ENCODE assay signal across 8 mouse cellular contexts in genomic region chr15:98867321-98867720, GRCm38 (mm10). TPM values are rescaled to one million over a fixed set of nuclear protein-coding genes. Genes with fewer than 3 reads are reported as not detected.
A peak's percentile ranks its signal among the peaks of the same experiment; 100 is the strongest.
DNase-seq lines count a peak whose midpoint lies in the region; ATAC-seq and TF ChIP-seq lines count a peak whose summit lies in the region.

No protein-coding gene starts in this region.

- ATAC-seq in neural tube, embryonic 12.5 days (ENCODE audit: low FRiP score, low read depth) = no peak
- peak; percentile 67 for ATAC-seq in common myeloid progenitor, adult 5-6 weeks (replicated peaks; ENCODE audit: low read depth, poor library complexity, severe bottlenecking)
- no peak for ATAC-seq in heart, embryonic 13.5 days (ENCODE audit: extremely low read depth, insufficient number of reproducible peaks, low FRiP score, low TSS enrichment)
- ATAC-seq in kidney, postnatal 0 days (replicated peaks; ENCODE audit: low FRiP score, low read depth) = no peak

- no peaks in the 10 kb centered on the region for H3K9me3 ChIP-seq in neural tube, embryonic 12.5 days
- no peaks in the 10 kb centered on the region for H3K9me3 ChIP-seq in heart, embryonic 13.5 days
- H3K9me3 ChIP-seq in kidney, postnatal 0 days (replicated peaks; ENCODE audit: low read length) = no peaks in the 10 kb centered on the region

- no peak overlapping the region for H3K27ac ChIP-seq in neural tube, embryonic 12.5 days
- H3K27ac ChIP-seq in heart, embryonic 13.5 days (replicated peaks) = 0 out of 2 replicates have a peak overlapping the region, but pooled peaks have one; percentile 100
- H3K27ac ChIP-seq in kidney, postnatal 0 days = no peak overlapping the region

- DNase-seq in neural tube, embryonic 10.5 days (ENCODE audit: extremely low spot score, low spot score) = no peak
- peak; percentile 86 for DNase-seq in kidney, postnatal 0 days (ENCODE audit: low spot score)
- DNase-seq in lung, adult 2 months = peak; percentile 55
- peak; percentile 49 for DNase-seq in retina, postnatal 1 day
- DNase-seq in urinary bladder, postnatal 36 days (ENCODE audit: low spot score in 2 of 2) = peak; percentile 32 to 41

- no peak for TF ChIP-seq CTCF in kidney, postnatal 0 days (IDR thresholded peaks at IDR 0.05; ENCODE audit: low read depth)
- TF ChIP-seq CTCF in lung, adult 2 months (IDR thresholded peaks at IDR 0.05; ENCODE audit: insufficient read depth, low read length) = no peak

- H3K4me1 ChIP-seq in neural tube, embryonic 12.5 days = peaks cover 35% of the 10 kb centered on the region
- H3K4me1 ChIP-seq in heart, embryonic 13.5 days = peaks cover 35% of the 10 kb centered on the region
- peaks cover 20% of the 10 kb centered on the region; the same call in 1 of the 2 replicates for H3K4me1 ChIP-seq in kidney, postnatal 0 days (replicated peaks; ENCODE audit: insufficient read depth, low read length)
- peaks cover 20% of the 10 kb centered on the region for H3K4me1 ChIP-seq in lung, adult 2 months (ENCODE audit: control insufficient read depth, insufficient read depth, low read length)

- H3K4me2 ChIP-seq in neural tube, embryonic 12.5 days (replicated peaks) = peak overlapping the region; percentile 97
- peak overlapping the region; percentile 100 for H3K4me2 ChIP-seq in heart, embryonic 13.5 days
- H3K4me2 ChIP-seq in kidney, postnatal 0 days (ENCODE audit: low read length) = peak overlapping the region; percentile 79

- no peaks in the 10 kb centered on the region for H3K27me3 ChIP-seq in neural tube, embryonic 12.5 days (replicated peaks)
- H3K27me3 ChIP-seq in heart, embryonic 13.5 days (replicated peaks) = no peaks in the 10 kb centered on the region
- no peaks in the 10 kb centered on the region for H3K27me3 ChIP-seq in kidney, postnatal 0 days (ENCODE audit: insufficient read depth, low read length)

- H3K9ac ChIP-seq in neural tube, embryonic 12.5 days = no peak overlapping the region
- peak overlapping the region; percentile 100 for H3K9ac ChIP-seq in heart, embryonic 13.5 days
- H3K9ac ChIP-seq in kidney, postnatal 0 days (ENCODE audit: low read depth, low read length) = 0 out of 2 replicates have a peak overlapping the region, but pooled peaks have one; percentile 13

- 81% methylated on average over 6 of the region's 6 CpGs for WGBS in neural tube, embryonic 12.5 days
- 49% methylated on average over 6 of the region's 6 CpGs for WGBS in heart, embryonic 13.5 days
- 38% methylated on average over 6 of the region's 6 CpGs for WGBS in kidney, postnatal 0 days
- 7% methylated on average over 6 of the region's 6 CpGs for WGBS in lung, adult 2 months

- TF ChIP-seq POLR2A in lung, adult 2 months (IDR thresholded peaks at IDR 0.05; ENCODE audit: borderline replicate concordance, extremely low read depth, low read depth, low read length) = no peak

- H3K4me3 ChIP-seq in neural tube, embryonic 12.5 days = no peak overlapping the region
- H3K4me3 ChIP-seq in heart, embryonic 13.5 days = peak overlapping the region; percentile 98
- no peak overlapping the region for H3K4me3 ChIP-seq in kidney, postnatal 0 days (replicated peaks; ENCODE audit: low read depth, low read length)
- no peak overlapping the region for H3K4me3 ChIP-seq in lung, adult 2 months (replicated peaks; ENCODE audit: extremely low read depth, low read depth, low read length)

- H3K36me3 ChIP-seq in neural tube, embryonic 12.5 days = peaks cover 43% of the 10 kb centered on the region
- peaks cover 48% of the 10 kb centered on the region for H3K36me3 ChIP-seq in heart, embryonic 13.5 days
- H3K36me3 ChIP-seq in kidney, postnatal 0 days (ENCODE audit: insufficient read depth, low read length) = peaks cover 42% of the 10 kb centered on the region

RNA-seq across cellular contexts. Expression of gene Kmt2d, which starts 3.7 kb away (rescaled TPM):
- 10.4 and 12.3 TPM in 2 replicates for polyA plus RNA-seq in neural tube, embryonic 12.5 days (2016; fragmentation: Nextera tagmentation; extraction: Ambion mirVana)
- 27.3 and 52.2 TPM in 2 replicates for total RNA-seq in common myeloid progenitor, adult 5-6 weeks (2017)
- 8.1 and 8.9 TPM in 2 replicates for polyA plus RNA-seq in heart, embryonic 13.5 days (2015; fragmentation: Nextera tagmentation; extraction: Ambion mirVana)
- polyA plus RNA-seq in kidney, postnatal 0 days (2015; fragmentation: Nextera tagmentation; extraction: Ambion mirVana) = 6.4 and 8.3 TPM in 2 replicates
- polyA plus RNA-seq in lung, adult 2 months (2012; rRNA removed) = 24.7 and 36.0 TPM in 2 replicates

RNA-seq across cellular contexts. Expression of gene Rhebl1, which starts 27.0 kb away (rescaled TPM):
- 27.8 and 27.9 TPM in 2 replicates for polyA plus RNA-seq in neural tube, embryonic 12.5 days (2016; fragmentation: Nextera tagmentation; extraction: Ambion mirVana)
- 3.0 and 12.0 TPM in 2 replicates for total RNA-seq in common myeloid progenitor, adult 5-6 weeks (2017)
- polyA plus RNA-seq in heart, embryonic 13.5 days (2015; fragmentation: Nextera tagmentation; extraction: Ambion mirVana) = 6.2 and 6.6 TPM in 2 replicates
- 15.4 and 15.7 TPM in 2 replicates for polyA plus RNA-seq in kidney, postnatal 0 days (2015; fragmentation: Nextera tagmentation; extraction: Ambion mirVana)
- polyA plus RNA-seq in lung, adult 2 months (2012; rRNA removed) = 5.4 and 5.6 TPM in 2 replicates

RNA-seq across cellular contexts. Expression of gene Dhh, which starts 31.0 kb away (rescaled TPM):
- polyA plus RNA-seq in neural tube, embryonic 12.5 days (2016; fragmentation: Nextera tagmentation; extraction: Ambion mirVana) = 1.6 and 1.9 TPM in 2 replicates
- total RNA-seq in common myeloid progenitor, adult 5-6 weeks (2017) = not detected in 2 replicates
- polyA plus RNA-seq in heart, embryonic 13.5 days (2015; fragmentation: Nextera tagmentation; extraction: Ambion mirVana) = 2.1 and 2.3 TPM in 2 replicates
- polyA plus RNA-seq in kidney, postnatal 0 days (2015; fragmentation: Nextera tagmentation; extraction: Ambion mirVana) = 2.6 and 2.9 TPM in 2 replicates
- polyA plus RNA-seq in lung, adult 2 months (2012; rRNA removed) = 2.5 and 2.8 TPM in 2 replicates

RNA-seq across cellular contexts. Expression of gene Prkag1, which starts 36.0 kb away (rescaled TPM):
- polyA plus RNA-seq in neural tube, embryonic 12.5 days (2016; fragmentation: Nextera tagmentation; extraction: Ambion mirVana) = 70.1 and 79.2 TPM in 2 replicates
- total RNA-seq in common myeloid progenitor, adult 5-6 weeks (2017) = 65.2 and 77.8 TPM in 2 replicates
- polyA plus RNA-seq in heart, embryonic 13.5 days (2015; fragmentation: Nextera tagmentation; extraction: Ambion mirVana) = 88.3 and 95.1 TPM in 2 replicates
- polyA plus RNA-seq in kidney, postnatal 0 days (2015; fragmentation: Nextera tagmentation; extraction: Ambion mirVana) = 83.1 and 94.5 TPM in 2 replicates
- polyA plus RNA-seq in lung, adult 2 months (2012; rRNA removed) = 51.0 and 62.8 TPM in 2 replicates

RNA-seq across cellular contexts. Expression of gene Lmbr1l, which starts 50.7 kb away (rescaled TPM):
- 35.9 and 40.0 TPM in 2 replicates for polyA plus RNA-seq in neural tube, embryonic 12.5 days (2016; fragmentation: Nextera tagmentation; extraction: Ambion mirVana)
- 0.97 and 9.0 TPM in 2 replicates for total RNA-seq in common myeloid progenitor, adult 5-6 weeks (2017)
- 13.5 and 15.0 TPM in 2 replicates for polyA plus RNA-seq in heart, embryonic 13.5 days (2015; fragmentation: Nextera tagmentation; extraction: Ambion mirVana)
- 11.6 and 13.0 TPM in 2 replicates for polyA plus RNA-seq in kidney, postnatal 0 days (2015; fragmentation: Nextera tagmentation; extraction: Ambion mirVana)
- 56.0 and 72.1 TPM in 2 replicates for polyA plus RNA-seq in lung, adult 2 months (2012; rRNA removed)
